Comparison of ENCODE assay signal across 10 mouse cellular contexts in the genomic region with DNA sequence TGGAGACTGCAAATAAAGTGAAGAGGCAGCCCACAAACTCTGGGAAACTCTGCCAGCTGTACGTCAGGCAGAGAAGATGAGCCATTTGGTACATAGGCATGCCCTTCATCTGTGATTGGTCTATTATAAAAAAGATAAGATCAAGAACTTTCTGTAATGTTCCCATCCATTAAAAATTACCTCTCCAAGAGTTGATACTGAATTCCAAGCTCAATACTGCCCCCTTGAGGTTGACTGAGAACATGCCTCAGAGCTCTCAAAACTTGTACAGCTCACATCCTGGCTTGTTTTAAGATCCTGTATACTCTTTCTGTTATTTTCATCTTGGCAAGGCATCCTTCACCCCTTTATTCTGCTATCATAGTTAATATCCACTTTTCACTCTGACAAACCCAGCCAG. TPM values are rescaled to one million over a fixed set of nuclear protein-coding genes. Genes with fewer than 3 reads are reported as not detected.
DNase-seq lines count a peak whose midpoint lies in the region; ATAC-seq and TF ChIP-seq lines count a peak whose summit lies in the region.
"Had no signal": no experiment of that assay in that cellular context is flagged by ENCODE, and none has a peak within 500 bp of the region (broad histone marks: within the 10 kb centered on the region; RNA-seq: fewer than 3 reads in every experiment).

No protein-coding gene starts in this region.

- H3K4me3 ChIP-seq in layer of hippocampus, adult 2 months: no peak overlapping the region
- no peak overlapping the region for H3K4me3 ChIP-seq in embryonic facial prominence, embryonic 14.5 days (ENCODE audit: low read depth, low read length)
- H3K4me3 ChIP-seq: heart, embryonic 15.5 days; neural tube, embryonic 12.5 days had no signal

- H3K36me3 ChIP-seq in embryonic facial prominence, embryonic 14.5 days (ENCODE audit: control insufficient read depth, insufficient read depth, low read length): no peaks in the 10 kb centered on the region
- H3K36me3 ChIP-seq: heart, embryonic 15.5 days; neural tube, embryonic 12.5 days had no signal

- ATAC-seq in embryonic facial prominence, embryonic 14.5 days (ENCODE audit: low read depth): no peak
- 0 out of 2 replicates have a peak, but pooled peaks have one; percentile 27 for ATAC-seq in megakaryocyte-erythroid progenitor cell, adult 5-6 weeks (replicated peaks; ENCODE audit: low FRiP score, low TSS enrichment, poor library complexity, severe bottlenecking)

- H3K4me2 ChIP-seq in embryonic facial prominence, embryonic 14.5 days (ENCODE audit: low read depth, low read length): no peak overlapping the region
- H3K4me2 ChIP-seq: heart, embryonic 15.5 days; neural tube, embryonic 12.5 days had no signal

- H3K27me3 ChIP-seq in embryonic facial prominence, embryonic 14.5 days (replicated peaks; ENCODE audit: control insufficient read depth, insufficient read depth, low read length): no peaks in the 10 kb centered on the region
- H3K27me3 ChIP-seq: heart, embryonic 15.5 days; neural tube, embryonic 12.5 days had no signal

- WGBS in embryonic facial prominence, embryonic 14.5 days: 68% methylated on average over 1 of the region's 1 CpGs

- TF ChIP-seq CTCF in layer of hippocampus, adult 2 months (conservative IDR thresholded peaks at IDR 0.05): peak; percentile 83

- H3K4me1 ChIP-seq in embryonic facial prominence, embryonic 14.5 days (ENCODE audit: control insufficient read depth, insufficient read depth, low read length): no peaks in the 10 kb centered on the region
- H3K4me1 ChIP-seq: heart, embryonic 15.5 days; neural tube, embryonic 12.5 days had no signal

- peak; percentile 0 for DNase-seq in cerebellum, adult 8-10 months
- DNase-seq in cerebellum, adult 9-11 months: no peak
- DNase-seq in layer of hippocampus, adult 2 months (ENCODE audit: low spot score in 2 of 2): peak; percentile 4 to 40
- no peak for DNase-seq in layer of hippocampus, adult 8-10 months (ENCODE audit: low spot score in 2 of 2)
- peak; percentile 41 for DNase-seq in ES-CJ7 (ENCODE audit: low read depth, low spot score)
- peak; percentile 26 for DNase-seq in embryonic facial prominence, embryonic 14.5 days (ENCODE audit: low spot score)
- DNase-seq in lung, postnatal 25 days (ENCODE audit: low spot score): no peak

- H3K9ac ChIP-seq in embryonic facial prominence, embryonic 14.5 days (ENCODE audit: low read depth, low read length): no peak overlapping the region
- H3K9ac ChIP-seq: heart, embryonic 15.5 days; neural tube, embryonic 12.5 days had no signal

- no peak overlapping the region for H3K27ac ChIP-seq in layer of hippocampus, adult 2 months
- H3K27ac ChIP-seq in embryonic facial prominence, embryonic 14.5 days (replicated peaks; ENCODE audit: low read depth, low read length): no peak overlapping the region
- H3K27ac ChIP-seq: heart, embryonic 15.5 days; neural tube, embryonic 12.5 days had no signal

- H3K9me3 ChIP-seq in embryonic facial prominence, embryonic 14.5 days (ENCODE audit: control insufficient read depth, low read length): no peaks in the 10 kb centered on the region
- H3K9me3 ChIP-seq: heart, embryonic 15.5 days; neural tube, embryonic 12.5 days had no signal

RNA-seq across cellular contexts. Expression of a gene that starts 6.9 kb away (rescaled TPM):
- 10 to 100 TPM; 30.9 to 57.0 TPM for total RNA-seq in layer of hippocampus, adult 2 months (2021)
- total RNA-seq in layer of hippocampus, adult 8-10 months (2022): 10 to 100 TPM; 18.7 to 28.1 (median 21.1) TPM
- 4,240 and 4,969 TPM in 2 replicates for polyA plus RNA-seq in embryonic facial prominence, embryonic 14.5 days (2014; fragmentation: Nextera tagmentation; extraction: Ambion mirVana)
- 118 and 169 TPM in 2 replicates for total RNA-seq in megakaryocyte-erythroid progenitor cell, adult 5-6 weeks (2014; fragmentation: Nextera tagmentation)
- 10.7 and 57.4 TPM in 2 replicates for total RNA-seq in megakaryocyte-erythroid progenitor cell, adult 5-6 weeks (2017)

RNA-seq across cellular contexts. Expression of a gene that starts 15.2 kb away (rescaled TPM):
- total RNA-seq in layer of hippocampus, adult 2 months (2021): not detected
- total RNA-seq in layer of hippocampus, adult 8-10 months (2022): not detected
- polyA plus RNA-seq in embryonic facial prominence, embryonic 14.5 days (2014; fragmentation: Nextera tagmentation; extraction: Ambion mirVana): not detected in 2 replicates
- not detected in 2 replicates for total RNA-seq in megakaryocyte-erythroid progenitor cell, adult 5-6 weeks (2014; fragmentation: Nextera tagmentation)
- not detected in 2 replicates for total RNA-seq in megakaryocyte-erythroid progenitor cell, adult 5-6 weeks (2017)
- polyA plus RNA-seq: heart, embryonic 15.5 days; neural tube, embryonic 12.5 days had no signal

RNA-seq across cellular contexts. Expression of a gene that starts 21.0 kb away (rescaled TPM):
- 100 to 1,000 TPM; 322 to 529 TPM for total RNA-seq in layer of hippocampus, adult 2 months (2021)
- 100 to 1,000 TPM; 155 to 350 (median 222) TPM for total RNA-seq in layer of hippocampus, adult 8-10 months (2022)
- 10,123 and 13,531 TPM in 2 replicates for polyA plus RNA-seq in embryonic facial prominence, embryonic 14.5 days (2014; fragmentation: Nextera tagmentation; extraction: Ambion mirVana)
- 149 and 199 TPM in 2 replicates for total RNA-seq in megakaryocyte-erythroid progenitor cell, adult 5-6 weeks (2014; fragmentation: Nextera tagmentation)
- 20.1 and 148 TPM in 2 replicates for total RNA-seq in megakaryocyte-erythroid progenitor cell, adult 5-6 weeks (2017)

RNA-seq across cellular contexts. Expression of a gene that starts 27.4 kb away (rescaled TPM):
- total RNA-seq in layer of hippocampus, adult 2 months (2021): not detected
- not detected for total RNA-seq in layer of hippocampus, adult 8-10 months (2022)
- not detected in 2 replicates for polyA plus RNA-seq in embryonic facial prominence, embryonic 14.5 days (2014; fragmentation: Nextera tagmentation; extraction: Ambion mirVana)
- total RNA-seq in megakaryocyte-erythroid progenitor cell, adult 5-6 weeks (2014; fragmentation: Nextera tagmentation): not detected in 2 replicates
- total RNA-seq in megakaryocyte-erythroid progenitor cell, adult 5-6 weeks (2017): not detected in 2 replicates
- polyA plus RNA-seq: heart, embryonic 15.5 days; neural tube, embryonic 12.5 days had no signal

RNA-seq across cellular contexts. Expression of a gene that starts 33.5 kb away (rescaled TPM):
- not detected for total RNA-seq in layer of hippocampus, adult 2 months (2021)
- not detected for total RNA-seq in layer of hippocampus, adult 8-10 months (2022)
- not detected in 2 replicates for polyA plus RNA-seq in embryonic facial prominence, embryonic 14.5 days (2014; fragmentation: Nextera tagmentation; extraction: Ambion mirVana)
- total RNA-seq in megakaryocyte-erythroid progenitor cell, adult 5-6 weeks (2014; fragmentation: Nextera tagmentation): not detected in 2 replicates
- not detected in 2 replicates for total RNA-seq in megakaryocyte-erythroid progenitor cell, adult 5-6 weeks (2017)
- polyA plus RNA-seq: heart, embryonic 15.5 days had no signal

Comparison
In these comparisons a context has a peak if more than half of its experiments do, and no peak if none do; other contexts are left out.
1. DNase-seq: peak in cerebellum, adult 8-10 months (single experiment), layer of hippocampus, adult 2 months (2 of 2), ES-CJ7 (single experiment) and embryonic facial prominence, embryonic 14.5 days (single experiment); none in cerebellum, adult 9-11 months (single experiment), layer of hippocampus, adult 8-10 months (0 of 2) and lung, postnatal 25 days (single experiment).